Mouse (Mus musculus) spleen, adult 2 months (tissue): ENCODE data around the gene Pxt1.

Experiments
- CTCF ChIP-seq: fragments of 200-500 bp; IDR thresholded peaks from 2 replicates; pipeline ENCODE4 v1.5.1; 2011; ENCODE audit warnings: mild to moderate bottlenecking, inconsistent platforms; ENCODE audit not compliant: insufficient read depth, insufficient read length, insufficient replicate concordance; ENCODE audit errors: extremely low read depth
- POLR2A ChIP-seq: fragments of 200-500 bp; IDR thresholded peaks from 2 replicates; pipeline ENCODE4 v1.6.1; 2011; ENCODE audit warnings: low read depth, low read length, inconsistent platforms

GRCm38 (mm10) chr17:28899427-28899826 lies 44.2 kb downstream of the Pxt1 start:
- TF ChIP-seq POLR2A (no peak), CTCF (no peak)
